Mouse (Mus musculus) mouse embryonic stem cell (cell line): ENCODE results near the gene Mylk4.

ENCODE experiments used
- in situ Hi-C, 2 experiments: fragments of 300-500 bp; cut with MboI; formaldehyde crosslinking; loops; 1 replicate in 1 of 2; 3 replicates in 1 of 2; pipeline ENCODE4 v1.14.3; 2019 to 2020; ENCODE audit warnings: low sequenced_read_pairs in 2 of 2, low pct_unique_long_range_greater_than_20kb in 1 of 2, mixed read lengths in 1 of 2; ENCODE audit not compliant: unreplicated experiment in 1 of 2

The Mylk4 gene

DNA sequence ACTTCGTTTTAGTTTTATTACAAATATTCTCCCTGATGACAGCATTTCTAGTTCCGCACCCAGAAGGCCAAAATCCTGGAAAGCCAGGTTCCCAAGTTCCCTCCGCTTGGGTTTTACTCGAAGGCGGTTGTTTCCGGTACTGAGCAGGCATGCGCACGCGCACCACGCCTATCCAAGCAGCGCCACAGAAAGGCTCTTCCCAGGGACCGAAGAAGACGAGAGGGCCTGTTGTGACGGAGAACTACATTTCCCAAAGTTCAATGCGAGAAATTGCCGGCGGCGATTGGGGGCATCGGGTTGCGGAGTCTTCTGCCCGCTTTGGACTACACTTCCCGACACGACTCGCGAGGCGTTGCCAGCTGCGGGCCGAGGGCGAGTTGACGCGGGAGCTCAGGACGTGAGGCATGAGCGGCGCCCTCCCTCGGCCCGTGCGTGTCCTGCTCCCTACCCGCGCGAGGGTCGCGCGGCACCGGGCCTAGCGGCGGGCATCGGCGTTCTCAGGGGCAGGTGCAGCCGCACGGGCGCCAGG lies 18.0 kb upstream of the Mylk4 start, which contains the start of gene Wrnip1:
TSS of gene Wrnip1 (plus strand) at position 346 of the 529 bp plus-strand sequence.
- in situ Hi-C loops, result no loop called here

DNA sequence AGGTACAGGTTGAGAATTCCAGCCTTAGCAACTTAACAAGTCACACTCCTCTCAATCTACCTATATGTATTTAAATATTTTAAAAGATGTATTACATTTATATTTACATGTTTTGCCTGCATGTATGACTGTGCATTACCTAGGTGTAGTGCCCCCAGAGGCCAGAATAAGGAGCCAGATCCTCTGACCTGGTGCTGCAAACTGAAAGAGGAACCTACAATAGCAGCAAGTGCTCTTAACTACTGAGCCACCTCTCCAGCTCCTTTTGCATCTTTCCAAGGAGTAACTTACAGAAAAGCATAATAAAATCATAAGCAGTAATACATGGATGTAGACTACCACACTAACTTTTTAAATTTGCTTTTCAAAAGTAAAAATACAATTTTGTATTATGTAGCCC lies 17.1 kb upstream of the Mylk4 start:
- in situ Hi-C loops, result no loop called here

GRCm38 (mm10) chr13:32799131-32799530 lies 15.4 kb upstream of the Mylk4 start:
- in situ Hi-C loops, result no loop called here

DNA sequence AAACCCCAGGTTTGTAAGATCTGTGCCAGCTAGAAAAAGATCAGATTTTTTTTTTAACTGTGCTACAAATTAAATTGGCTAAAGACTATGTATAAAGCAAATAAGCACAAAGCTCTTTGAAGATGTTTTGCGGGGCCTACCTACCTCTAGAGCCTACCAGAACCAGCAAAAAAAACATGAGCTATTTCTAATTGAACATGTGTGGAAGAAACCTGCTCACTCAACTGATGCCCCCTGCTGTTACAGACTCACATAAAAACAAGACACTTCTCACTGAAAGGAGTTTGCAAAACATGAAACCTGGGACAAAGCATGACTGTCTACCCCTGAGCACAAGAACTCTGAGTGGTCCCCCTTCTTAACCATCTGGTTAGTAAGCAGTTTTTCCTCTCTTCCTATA lies 13.3 kb upstream of the Mylk4 start:
- in situ Hi-C loops, result no loop called here

GRCm38 (mm10) chr13:32795166-32795565 lies 11.4 kb upstream of the Mylk4 start:
- in situ Hi-C loops, result no loop called here

- in situ Hi-C loops, result no loop called here
Observed at GRCm38 (mm10) chr13:32794619-32795018, 10.9 kb upstream of the Mylk4 start.

- in situ Hi-C loops, result no loop called here
Observed at GRCm38 (mm10) chr13:32789781-32790180, 6.0 kb upstream of the Mylk4 start.

DNA sequence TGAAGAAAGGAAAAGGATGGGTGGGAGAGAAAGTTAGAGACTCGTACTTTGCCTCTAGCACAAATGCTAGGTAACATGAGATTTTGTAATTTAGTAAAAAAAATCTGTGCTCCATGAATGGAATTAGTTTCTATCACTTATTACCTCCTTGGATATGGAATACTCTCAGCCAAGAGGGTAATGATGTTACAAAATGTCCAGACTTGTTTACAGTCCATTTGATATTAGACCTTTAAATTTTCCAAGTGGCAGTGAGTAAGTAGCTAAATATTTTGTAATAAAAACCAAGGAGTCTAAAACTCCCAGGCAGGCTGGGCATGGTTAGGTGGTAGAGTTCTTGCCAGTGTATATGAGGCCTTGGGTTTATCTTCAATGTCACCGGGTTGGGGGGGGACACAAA lies 3.8 kb upstream of the Mylk4 start:
- in situ Hi-C loops, result no loop called here

DNA sequence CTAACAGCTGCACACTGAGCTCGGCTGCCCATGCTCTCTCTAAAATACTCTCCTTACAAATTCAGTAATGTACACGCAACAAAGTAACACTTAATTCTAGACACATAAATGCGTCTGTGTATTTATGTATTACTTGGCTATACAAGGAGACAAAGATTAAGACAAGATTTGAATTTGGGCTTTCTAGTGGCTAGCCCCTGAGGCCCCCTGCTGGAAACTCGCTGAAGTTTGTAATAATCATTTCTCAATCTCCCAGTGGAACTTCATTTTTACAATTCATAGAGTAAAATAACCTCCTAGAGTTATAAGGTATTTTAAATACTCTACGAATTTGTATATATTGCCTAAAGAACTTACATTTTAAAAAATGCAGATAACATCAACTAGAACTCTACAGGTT lies 699 bp downstream of the Mylk4 start:
- in situ Hi-C loops, result no loop called here

- in situ Hi-C loops, result no loop called here
Observed at GRCm38 (mm10) chr13:32778861-32779260, 4.9 kb downstream of the Mylk4 start.

GRCm38 (mm10) chr13:32776350-32776749 lies 7.4 kb downstream of the Mylk4 start:
- in situ Hi-C loops, result no loop called here

GRCm38 (mm10) chr13:32775889-32776288 lies 7.9 kb downstream of the Mylk4 start:
- in situ Hi-C loops, result no loop called here

GRCm38 (mm10) chr13:32769960-32770359 lies 13.8 kb downstream of the Mylk4 start:
- in situ Hi-C loops, result no loop called here

DNA sequence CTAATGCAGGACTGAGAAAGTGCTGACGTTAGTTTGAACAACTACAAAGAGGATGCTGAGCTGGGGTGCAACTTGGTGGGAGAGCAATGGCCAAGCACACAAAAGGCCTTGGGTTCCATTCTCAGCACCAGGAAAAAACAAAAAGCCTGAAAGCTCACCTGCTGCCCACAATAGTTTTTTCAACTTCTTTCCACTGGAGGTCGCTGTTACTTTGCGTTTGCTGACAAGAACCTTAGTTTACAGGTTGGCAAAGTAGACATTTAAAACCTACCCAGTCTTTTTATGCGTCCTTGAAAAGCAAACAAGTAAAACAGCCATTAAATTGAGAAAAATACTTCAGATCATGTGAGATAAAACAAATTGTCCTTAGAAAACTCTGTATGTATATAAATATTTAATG lies 15.7 kb downstream of the Mylk4 start:
- in situ Hi-C loops, result no loop called here

DNA sequence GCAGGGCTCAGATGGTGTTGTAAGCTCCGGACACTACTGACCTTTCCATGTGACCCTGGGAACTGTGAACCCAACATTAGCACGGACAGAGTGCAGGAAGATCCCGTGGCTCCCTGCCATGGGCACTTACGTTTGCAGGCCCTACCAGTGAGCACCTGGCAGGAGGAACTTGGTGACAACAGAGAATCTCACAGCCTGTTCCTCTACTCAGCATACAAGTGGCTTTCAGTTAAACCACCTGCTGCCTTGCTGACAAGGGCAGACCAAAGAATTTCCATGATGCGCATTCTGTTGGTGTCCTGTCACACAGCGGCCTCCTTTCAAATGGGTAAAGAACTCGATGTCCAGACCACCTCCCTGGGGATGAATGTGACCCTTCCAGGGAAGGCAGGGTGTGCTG lies 19.3 kb downstream of the Mylk4 start:
- in situ Hi-C loops, result no loop called here

DNA sequence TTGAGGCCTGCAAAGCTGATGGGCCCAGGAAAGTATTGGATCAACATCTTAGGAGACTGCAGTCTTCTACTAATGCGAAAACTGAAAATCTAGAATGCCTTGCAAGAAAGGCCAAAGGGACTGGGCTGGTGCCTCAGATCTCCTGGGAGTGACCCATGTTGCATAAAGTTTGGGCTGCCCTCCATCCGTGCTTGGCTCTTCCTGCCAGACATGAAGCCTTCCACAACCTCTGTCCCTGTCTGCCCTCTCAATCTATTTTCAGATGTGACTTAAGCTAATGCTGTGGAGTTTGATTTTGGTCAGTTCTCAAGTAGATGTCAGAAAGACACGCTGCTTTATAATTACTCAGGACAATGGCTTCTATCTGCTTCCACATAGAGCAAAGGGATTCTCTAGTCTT lies 20.6 kb downstream of the Mylk4 start:
- in situ Hi-C loops, result no loop called here

DNA sequence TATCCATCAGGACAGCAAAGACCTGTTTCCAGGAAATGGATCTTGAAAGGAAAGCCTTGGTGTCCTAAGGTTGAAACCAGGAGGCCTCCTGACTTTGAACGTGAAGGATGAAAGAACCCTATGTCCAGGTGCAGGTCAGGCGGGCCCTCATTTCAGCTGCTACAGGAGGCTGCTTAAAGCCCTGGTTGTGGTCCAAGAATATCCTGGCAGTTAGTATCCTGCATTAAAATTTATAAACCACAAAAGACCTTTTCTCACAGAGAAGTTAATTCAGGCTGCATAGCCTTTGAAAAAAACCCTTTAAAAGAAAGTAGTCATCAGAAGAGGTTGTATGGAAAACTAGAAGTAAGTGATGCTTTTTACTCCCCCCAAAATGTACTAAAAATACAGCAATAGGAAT lies 23.0 kb downstream of the Mylk4 start:
- in situ Hi-C loops, result no loop called here

DNA sequence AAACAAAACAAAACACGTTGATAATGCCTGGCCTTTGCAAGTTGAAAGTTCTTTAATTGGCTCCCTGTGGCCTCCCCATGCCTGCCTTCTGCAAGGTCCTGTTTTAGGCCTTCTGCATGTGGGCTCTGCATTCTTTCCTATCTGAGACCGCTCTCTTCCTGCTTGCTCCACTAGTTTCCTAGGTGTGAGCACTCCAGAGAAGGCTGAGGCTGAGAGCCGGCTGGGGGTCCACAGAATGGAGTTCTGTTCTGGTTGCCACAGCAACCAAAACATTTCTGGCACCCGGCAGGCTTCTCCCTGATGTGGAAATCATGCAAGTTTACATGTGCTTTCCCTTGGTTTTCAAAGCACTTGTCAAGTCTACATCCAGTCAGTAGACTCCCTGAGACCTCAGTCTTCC lies 24.7 kb downstream of the Mylk4 start:
- in situ Hi-C loops, result no loop called here

DNA sequence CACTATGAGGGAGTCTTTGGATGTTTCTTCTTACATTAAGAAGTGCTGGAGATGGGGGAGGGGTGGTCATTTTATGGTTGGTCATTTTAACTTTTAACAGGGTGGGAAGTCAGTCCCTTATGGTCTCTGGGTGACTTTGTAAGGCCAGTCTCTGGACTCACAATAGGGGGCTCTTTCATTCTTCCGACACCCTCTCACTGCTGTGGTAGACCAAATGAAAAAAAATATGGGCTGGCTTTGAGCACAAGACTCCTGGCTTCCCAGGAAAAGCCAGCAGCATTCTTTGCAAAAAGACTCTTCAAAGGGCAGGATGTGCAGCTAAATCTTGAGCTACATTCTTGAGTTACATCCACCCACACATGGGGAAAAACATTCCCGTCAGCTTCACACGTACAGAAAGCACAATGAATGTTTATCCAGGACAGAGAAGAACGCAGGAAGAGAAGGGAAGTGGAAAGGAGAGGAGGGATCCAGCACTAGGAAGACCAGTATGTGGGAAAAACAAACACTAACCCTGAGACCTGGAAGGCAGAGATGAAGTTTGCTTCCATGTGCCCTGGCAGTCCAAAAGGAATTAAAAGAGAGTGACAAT lies 31.6 kb downstream of the Mylk4 start:
- in situ Hi-C loops, result no loop called here

- in situ Hi-C loops, result no loop called here
Observed at GRCm38 (mm10) chr13:32750507-32750906, 33.2 kb downstream of the Mylk4 start.

GRCm38 (mm10) chr13:32748421-32748820 lies 35.3 kb downstream of the Mylk4 start:
- in situ Hi-C loops, result no loop called here
